Mouse (Mus musculus): ENCODE measurements around the gene Krt1.
A peak's percentile ranks its signal among the peaks of the same experiment; 100 is the strongest.

Gene Krt1

DNA sequence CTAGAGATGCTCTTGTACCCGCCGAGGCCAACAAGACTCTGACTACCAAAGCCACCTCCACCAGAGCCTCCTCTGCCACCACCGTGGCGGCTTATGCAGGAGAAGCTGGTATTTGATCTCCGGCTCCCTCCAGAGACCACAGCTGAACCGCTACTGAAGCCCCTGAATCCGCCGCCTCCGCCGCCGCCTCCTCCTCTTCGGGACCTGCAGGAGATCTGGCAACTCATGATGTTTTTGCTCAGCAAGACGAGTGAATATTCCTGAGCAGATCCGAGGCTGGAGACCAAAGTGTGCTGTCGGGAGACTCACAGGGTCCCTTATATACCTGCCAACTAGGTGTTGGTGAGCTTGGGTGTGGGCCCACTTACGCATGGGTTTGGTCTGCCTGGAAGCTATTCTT is 32.7 kb downstream of the Krt1 start, which contains the start of gene Krt2:
Krt2 (minus strand) TSS at position 295 of the 400 bp plus-strand sequence.
- no peak for DNase-seq (ENCODE audit: low spot score in 2 of 2)

DNA sequence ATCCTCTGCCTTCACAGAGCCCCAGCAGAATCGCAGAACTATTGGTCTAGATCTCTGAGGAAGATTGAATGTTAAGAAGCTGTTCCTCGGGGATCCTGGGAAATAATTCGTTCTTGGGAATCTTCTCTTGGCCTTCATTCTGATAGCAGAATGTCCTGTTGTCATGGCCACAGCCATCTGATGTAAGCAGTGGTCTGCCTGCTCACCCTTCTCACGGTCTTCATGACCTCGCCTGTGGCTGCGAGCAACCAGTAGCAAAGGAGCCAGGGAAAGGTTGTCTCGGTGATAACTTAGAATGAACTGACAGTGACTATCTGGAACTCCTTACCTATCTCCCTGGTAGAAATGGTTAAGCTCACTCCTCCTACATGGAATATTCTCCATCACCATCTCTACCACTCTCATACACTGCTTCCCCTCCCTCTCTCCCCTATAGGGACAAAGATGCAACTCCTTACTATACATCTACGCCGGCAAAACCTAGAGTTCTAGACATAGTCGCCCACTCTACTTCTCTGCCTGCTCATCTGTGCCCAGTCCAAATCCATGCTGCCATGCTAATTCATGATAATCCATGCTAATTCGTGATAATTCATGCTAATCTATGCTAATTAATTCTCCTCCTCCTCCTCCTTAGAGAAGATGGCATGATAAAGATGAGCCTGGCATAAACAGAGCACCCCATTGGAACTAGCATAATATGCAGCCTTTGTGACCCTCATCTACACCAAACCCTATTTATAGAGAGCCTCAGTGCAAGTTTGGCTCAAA is 47.4 kb downstream of the Krt1 start:
- DNase-seq (ENCODE audit: low spot score in 2 of 2) = peak; percentile 57 to 73

DNA sequence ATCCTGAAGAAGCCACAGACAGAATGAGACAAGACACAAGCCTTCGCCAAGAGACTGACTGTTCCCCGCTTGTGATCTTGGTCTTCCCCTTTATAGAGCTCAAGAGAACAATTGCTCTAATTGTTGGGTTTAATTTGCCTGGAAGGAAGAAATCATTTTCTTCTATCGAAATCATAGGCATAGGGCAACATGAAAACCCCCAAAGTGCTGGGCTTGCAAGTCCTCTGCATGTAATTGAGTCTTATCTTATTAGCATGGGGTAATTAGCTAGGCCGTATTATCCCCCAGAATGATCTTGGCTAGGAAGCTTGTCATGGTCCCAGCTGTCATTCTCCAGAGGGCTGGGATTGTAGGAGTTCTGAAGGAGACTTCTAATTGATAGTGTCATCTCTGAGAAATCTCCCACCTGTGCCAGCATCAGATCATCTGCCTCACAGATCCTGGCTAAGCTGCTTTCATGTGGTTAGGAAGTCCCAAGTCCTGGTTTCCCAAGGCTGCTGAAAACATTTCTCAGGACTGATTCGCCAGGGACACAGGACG is 48.2 kb downstream of the Krt1 start, which contains the start of gene Krt73:
Krt73 (minus strand) TSS at position 51 of the 540 bp plus-strand sequence.
- DNase-seq (ENCODE audit: low spot score in 2 of 2) = no peak

Measured in right cerebral cortex, postnatal 10 days (tissue).